In genomic region chr5:21517562-21517961, GRCm38 (mm10) we compare ENCODE assay signal across 15 mouse cellular contexts. TPM values are rescaled to one million over a fixed set of nuclear protein-coding genes. Genes with fewer than 3 reads are reported as not detected.
DNase-seq lines count a peak whose midpoint lies in the region; ATAC-seq and TF ChIP-seq lines count a peak whose summit lies in the region.
"Had no signal": no experiment of that assay in that cellular context is flagged by ENCODE, and none has a peak within 500 bp of the region (broad histone marks: within the 10 kb centered on the region; RNA-seq: fewer than 3 reads in every experiment).

No protein-coding gene starts in this region.

- H3K27me3 ChIP-seq in CH12.LX (replicated peaks), result no peaks in the 10 kb centered on the region
- H3K27me3 ChIP-seq in stomach, postnatal 0 days (ENCODE audit: control insufficient read depth, insufficient read depth, low read length), result no peaks in the 10 kb centered on the region
- no peaks in the 10 kb centered on the region for H3K27me3 ChIP-seq in kidney, embryonic 16.5 days (ENCODE audit: insufficient read depth, low read length)
- H3K27me3 ChIP-seq: intestine, embryonic 15.5 days; liver, embryonic 15.5 days; neural tube, embryonic 12.5 days had no signal

- dilution Hi-C loops in CH12.LX (cut with MboI; ENCODE audit: extremely low pct_ligation_motif_present, extremely low pct_unique_long_range_greater_than_20kb, low sequenced_read_pairs), result no loop called here

- H3K9ac ChIP-seq in CH12.LX (ENCODE audit: insufficient read depth, low read depth), result no peak overlapping the region
- no peak overlapping the region for H3K9ac ChIP-seq in stomach, postnatal 0 days (ENCODE audit: low read length)
- no peak overlapping the region for H3K9ac ChIP-seq in kidney, embryonic 16.5 days (replicated peaks; ENCODE audit: low read length)
- H3K9ac ChIP-seq: intestine, embryonic 15.5 days; liver, embryonic 15.5 days; neural tube, embryonic 12.5 days had no signal

- peak; percentile 66 for TF ChIP-seq POLR2A in CH12.LX (IDR thresholded peaks at IDR 0.05; ENCODE audit: low read depth, low read length)

- 0 out of 2 replicates have a peak, but pooled peaks have one; percentile 58 for TF ChIP-seq EP300 in CH12.LX (IDR thresholded peaks at IDR 0.05; ENCODE audit: low read length)
- no peak for TF ChIP-seq EP300 in stomach, postnatal 0 days (optimal IDR thresholded peaks at IDR 0.05)

- TF ChIP-seq CTCF in CH12.LX (conservative IDR thresholded peaks at IDR 0.05 in 1 of 2, IDR thresholded peaks at IDR 0.05 in 1 of 2; ENCODE audit: low read depth in 2 of 2, low read length in 2 of 2), result no peak
- no peak for TF ChIP-seq CTCF in stomach, postnatal 0 days (IDR thresholded peaks at IDR 0.05; ENCODE audit: low read depth)

- peak overlapping the region in 1 of 3 experiments; percentile 22 for H3K4me3 ChIP-seq in CH12.LX (replicated peaks in 1 of 3; ENCODE audit: low read depth in 2 of 3, low read length in 2 of 3, poor library complexity in 1 of 3)
- H3K4me3 ChIP-seq in stomach, postnatal 0 days (ENCODE audit: low read depth, low read length), result no peak overlapping the region
- no peak overlapping the region for H3K4me3 ChIP-seq in kidney, embryonic 16.5 days (ENCODE audit: low read length)
- H3K4me3 ChIP-seq: erythroblast, embryonic 14.5 days; intestine, embryonic 15.5 days; liver, embryonic 15.5 days; midbrain, embryonic 10.5 days; neural tube, embryonic 12.5 days had no signal

- ATAC-seq in inflammation-experienced regulatory T-cells, adult 6 months, result peak; percentile 58
- ATAC-seq in stomach, postnatal 0 days (ENCODE audit: low FRiP score, low TSS enrichment), result peak; percentile 64
- no peak for ATAC-seq in kidney, embryonic 16.5 days (ENCODE audit: low FRiP score, low TSS enrichment)
- ATAC-seq in megakaryocyte-erythroid progenitor cell, adult 5-6 weeks (replicated peaks; ENCODE audit: low FRiP score, low TSS enrichment, poor library complexity, severe bottlenecking), result no peak
- ATAC-seq: intestine, embryonic 15.5 days had no signal

- TF ChIP-seq RAD21 in CH12.LX (IDR thresholded peaks at IDR 0.05; ENCODE audit: low read depth, low read length), result no peak

- 98% methylated on average over 2 of the region's 2 CpGs for WGBS in stomach, postnatal 0 days
- WGBS in kidney, embryonic 16.5 days, result 93% methylated on average over 2 of the region's 2 CpGs

- DNase-seq in lung, postnatal 36 days, result peak; percentile 40
- DNase-seq in lung, postnatal 4 days, result no peak
- peak; percentile 85 for DNase-seq in CH12.LX (ENCODE audit: extremely low read depth)
- no peak for DNase-seq in stomach, postnatal 0 days (ENCODE audit: low spot score)
- DNase-seq: cerebellum, adult 8-10 months; embryo, embryonic 11 days had no signal

- H3K4me1 ChIP-seq in CH12.LX (ENCODE audit: control insufficient read depth in 1 of 2, insufficient read depth in 2 of 2), result peaks cover 7 to 17% of the 10 kb centered on the region in 2 experiments
- H3K4me1 ChIP-seq in stomach, postnatal 0 days (replicated peaks; ENCODE audit: control insufficient read depth, insufficient read depth), result no peaks in the 10 kb centered on the region
- no peaks in the 10 kb centered on the region for H3K4me1 ChIP-seq in kidney, embryonic 16.5 days (ENCODE audit: insufficient read depth, low read length)
- H3K4me1 ChIP-seq: liver, embryonic 15.5 days had no signal

- no peaks in the 10 kb centered on the region for H3K79me2 ChIP-seq in CH12.LX (replicated peaks; ENCODE audit: control insufficient read depth, extremely low read depth, insufficient read depth, poor library complexity, severe bottlenecking)

- H3K9me3 ChIP-seq in CH12.LX (replicated peaks; ENCODE audit: low read length), result peaks cover 3% of the 10 kb centered on the region
- H3K9me3 ChIP-seq in stomach, postnatal 0 days (ENCODE audit: control insufficient read depth, low read length), result no peaks in the 10 kb centered on the region
- no peaks in the 10 kb centered on the region for H3K9me3 ChIP-seq in kidney, embryonic 16.5 days (ENCODE audit: low read length)
- H3K9me3 ChIP-seq: G1E; intestine, embryonic 15.5 days; liver, embryonic 15.5 days; midbrain, embryonic 10.5 days; neural tube, embryonic 12.5 days had no signal

- in situ Hi-C loops in CH12.LX (cut with MboI; ENCODE audit: low pct_ligation_motif_present, low pct_unique_long_range_greater_than_20kb, low sequenced_read_pairs), result no loop called here

- no peak overlapping the region for H3K27ac ChIP-seq in CH12.LX (ENCODE audit: insufficient read depth, low read depth)
- H3K27ac ChIP-seq in stomach, postnatal 0 days (replicated peaks), result no peak overlapping the region
- no peak overlapping the region for H3K27ac ChIP-seq in kidney, embryonic 16.5 days (ENCODE audit: low read length)
- H3K27ac ChIP-seq: intestine, embryonic 15.5 days; liver, embryonic 15.5 days; midbrain, embryonic 10.5 days; neural tube, embryonic 12.5 days had no signal

- H3K36me3 ChIP-seq in CH12.LX (replicated peaks in 1 of 2; ENCODE audit: control insufficient read depth in 1 of 2, insufficient read depth in 1 of 2, low read length in 1 of 2), result no peaks in the 10 kb centered on the region
- H3K36me3 ChIP-seq in stomach, postnatal 0 days (ENCODE audit: control insufficient read depth, insufficient read depth, low read length), result no peaks in the 10 kb centered on the region
- H3K36me3 ChIP-seq in kidney, embryonic 16.5 days (ENCODE audit: insufficient read depth, low read length), result no peaks in the 10 kb centered on the region
- H3K36me3 ChIP-seq: G1E; intestine, embryonic 15.5 days; liver, embryonic 15.5 days; midbrain, embryonic 10.5 days; neural tube, embryonic 12.5 days had no signal

- H3K4me2 ChIP-seq in CH12.LX (ENCODE audit: insufficient read depth, low read depth, poor library complexity, severe bottlenecking), result peak overlapping the region; percentile 68; the same call in 1 of the 2 replicates
- H3K4me2 ChIP-seq in stomach, postnatal 0 days (replicated peaks; ENCODE audit: low read depth), result no peak overlapping the region
- H3K4me2 ChIP-seq in kidney, embryonic 16.5 days (replicated peaks; ENCODE audit: low read depth, low read length), result no peak overlapping the region
- H3K4me2 ChIP-seq: intestine, embryonic 15.5 days; liver, embryonic 15.5 days; neural tube, embryonic 12.5 days had no signal

TF ChIP-seq in CH12.LX, 34 proteins besides CTCF, POLR2A, EP300 and RAD21:
- TF ChIP-seq NRF1 (IDR thresholded peaks at IDR 0.05; ENCODE audit: low read depth, low read length), result no peak
- TF ChIP-seq TBP (conservative IDR thresholded peaks at IDR 0.05; ENCODE audit: low read depth, low read length), result peak; percentile 79; the same call in 1 of the 2 replicates
- TF ChIP-seq JUN (IDR thresholded peaks at IDR 0.05; ENCODE audit: insufficient read depth, low read depth, low read length), result no peak
- peak; percentile 60; the same call in 1 of the 2 replicates for TF ChIP-seq ELF1 (IDR thresholded peaks at IDR 0.05; ENCODE audit: low read depth, low read length)
- TF ChIP-seq GABPA (IDR thresholded peaks at IDR 0.05; ENCODE audit: insufficient replicate concordance, low read depth, low read length), result no peak
- TF ChIP-seq SMC3 (IDR thresholded peaks at IDR 0.05; ENCODE audit: low read depth, low read length), result no peak
- no peak for TF ChIP-seq MXI1 (IDR thresholded peaks at IDR 0.05; ENCODE audit: low read depth, low read length)
- peak; percentile 84 for TF ChIP-seq CHD2 (IDR thresholded peaks at IDR 0.05; ENCODE audit: low read length)
- TF ChIP-seq MEF2A (IDR thresholded peaks at IDR 0.05; ENCODE audit: borderline replicate concordance, low read depth, low read length), result no peak
- no peak for TF ChIP-seq ZNF384 (IDR thresholded peaks at IDR 0.05; ENCODE audit: low read depth, low read length)
- no peak for TF ChIP-seq MAZ (IDR thresholded peaks at IDR 0.05; ENCODE audit: low read depth, low read length)
- TF ChIP-seq SIN3A (IDR thresholded peaks at IDR 0.05; ENCODE audit: low read length), result no peak
- no peak for TF ChIP-seq MAX (IDR thresholded peaks at IDR 0.05; ENCODE audit: low read length)
- TF ChIP-seq USF1 (IDR thresholded peaks at IDR 0.05; ENCODE audit: low read depth, low read length), result no peak
- no peak for TF ChIP-seq ZMIZ1 (IDR thresholded peaks at IDR 0.05; ENCODE audit: low read depth, low read length)
- TF ChIP-seq ETS1 (conservative IDR thresholded peaks at IDR 0.05; ENCODE audit: low read depth, low read length), result peak; percentile 37; the same call in 1 of the 2 replicates
- TF ChIP-seq NELFE (IDR thresholded peaks at IDR 0.05; ENCODE audit: low read depth, low read length), result no peak
- no peak for TF ChIP-seq MYC (IDR thresholded peaks at IDR 0.05; ENCODE audit: low read depth, low read length)
- peak; percentile 54; the same call in 1 of the 2 replicates for TF ChIP-seq HCFC1 (IDR thresholded peaks at IDR 0.05; ENCODE audit: low read depth, low read length)
- TF ChIP-seq BHLHE40 (IDR thresholded peaks at IDR 0.05; ENCODE audit: low read depth, low read length), result peak; percentile 12; the same call in 1 of the 2 replicates
- no peak for TF ChIP-seq USF2 (conservative IDR thresholded peaks at IDR 0.05; ENCODE audit: low read depth, low read length)
- no peak for TF ChIP-seq ZC3H11A (IDR thresholded peaks at IDR 0.05; ENCODE audit: low read depth, low read length)
- TF ChIP-seq JUND (conservative IDR thresholded peaks at IDR 0.05; ENCODE audit: low read depth, low read length), result no peak
- no peak for TF ChIP-seq E2F4 (IDR thresholded peaks at IDR 0.05; ENCODE audit: insufficient replicate concordance, low read depth, low read length)
- no peak for TF ChIP-seq ZKSCAN1 (IDR thresholded peaks at IDR 0.05; ENCODE audit: borderline replicate concordance, low read depth, low read length)
- TF ChIP-seq KAT2A (IDR thresholded peaks at IDR 0.05; ENCODE audit: insufficient replicate concordance, low read length), result no peak
- TF ChIP-seq IRF4 (IDR thresholded peaks at IDR 0.05; ENCODE audit: low read depth, low read length), result peak; percentile 87
- no peak for TF ChIP-seq RCOR1 (conservative IDR thresholded peaks at IDR 0.05; ENCODE audit: low read depth, low read length)

RNA-seq across cellular contexts. Expression of gene Lrrc17, which starts 25.8 kb away (rescaled TPM):
- total RNA-seq in CH12.LX (2012; rRNA removed), result not detected in 2 replicates
- not detected in 2 replicates for total RNA-seq in CH12.LX (2014; rRNA removed)
- not detected in 2 replicates for polyA plus RNA-seq in CH12.LX (2012; ENCODE audit: insufficient read length, low read depth)
- not detected for polyA plus RNA-seq in inflammation-experienced regulatory T-cells, adult 6 months (2017; shearing (Covaris generic))
- polyA plus RNA-seq in stomach, postnatal 0 days (2015; fragmentation: Nextera tagmentation; extraction: Ambion mirVana), result 18.5 and 20.2 TPM in 2 replicates
- 43.8 and 48.5 TPM in 2 replicates for polyA plus RNA-seq in kidney, embryonic 16.5 days (2015; fragmentation: Nextera tagmentation; extraction: Ambion mirVana)
- not detected in 2 replicates for total RNA-seq in megakaryocyte-erythroid progenitor cell, adult 5-6 weeks (2014; fragmentation: Nextera tagmentation)
- total RNA-seq in megakaryocyte-erythroid progenitor cell, adult 5-6 weeks (2017), result not detected in 2 replicates
- polyA plus RNA-seq: erythroblast, embryonic 14.5 days; G1E had no signal

Comparison
In these comparisons a context has a peak if more than half of its experiments do, and no peak if none do; other contexts are left out.
1. DNase-seq: peak in lung, postnatal 36 days (single experiment) and CH12.LX (single experiment); none in lung, postnatal 4 days (0 of 2) and stomach, postnatal 0 days (single experiment).
2. ATAC-seq: peak in inflammation-experienced regulatory T-cells, adult 6 months (single experiment) and stomach, postnatal 0 days (single experiment); none in kidney, embryonic 16.5 days (single experiment) and megakaryocyte-erythroid progenitor cell, adult 5-6 weeks (single experiment).
3. RNA of gene Lrrc17, which starts 25.8 kb away (polyA plus RNA-seq): 43.8 to 48.5 TPM in kidney, embryonic 16.5 days and 18.5 to 20.2 TPM in stomach, postnatal 0 days; not detected in CH12.LX and not detected in inflammation-experienced regulatory T-cells, adult 6 months; every median in the first group is over 10 times any median in the second.